Mouse (Mus musculus): ENCODE data around the gene Hif1an.

Gene Hif1an

GRCm38 (mm10) chr19:44562652-44563206 is at the start of gene Hif1an:
Gene Hif1an, plus strand, starts transcription at chr19:44562850.
- peak; percentile 99 for DNase-seq (ENCODE audit: low spot score)

GRCm38 (mm10) chr19:44513054-44513833 is 49.4 kb upstream of the Hif1an start:
- DNase-seq (ENCODE audit: low spot score): peak; percentile 54

GRCm38 (mm10) chr19:44513921-44514482 is 48.6 kb upstream of the Hif1an start:
- DNase-seq (ENCODE audit: low spot score): peak; percentile 26

GRCm38 (mm10) chr19:44514521-44515451 is 47.9 kb upstream of the Hif1an start:
- peak; percentile 76 for DNase-seq (ENCODE audit: low spot score)

GRCm38 (mm10) chr19:44515769-44516168 is 46.9 kb upstream of the Hif1an start:
- no peak for DNase-seq (ENCODE audit: low spot score)

- DNase-seq (ENCODE audit: low spot score): no peak
These were observed 44.5 kb upstream of the Hif1an start for GRCm38 (mm10) chr19:44517996-44518768.

GRCm38 (mm10) chr19:44519152-44519551 is 43.5 kb upstream of the Hif1an start:
- DNase-seq (ENCODE audit: low spot score): peak; percentile 61

GRCm38 (mm10) chr19:44525551-44526205 is 37.0 kb upstream of the Hif1an start:
- DNase-seq (ENCODE audit: low spot score): no peak

GRCm38 (mm10) chr19:44530018-44530417 is 32.6 kb upstream of the Hif1an start:
- DNase-seq (ENCODE audit: low spot score): no peak

- DNase-seq (ENCODE audit: low spot score): peak; percentile 49
These were observed 27.3 kb upstream of the Hif1an start for GRCm38 (mm10) chr19:44535376-44535775.

GRCm38 (mm10) chr19:44537416-44537815 is 25.2 kb upstream of the Hif1an start:
- DNase-seq (ENCODE audit: low spot score): no peak

- no peak for DNase-seq (ENCODE audit: low spot score)
These were observed 19.9 kb upstream of the Hif1an start for GRCm38 (mm10) chr19:44542694-44543178.

GRCm38 (mm10) chr19:44544372-44544771 is 18.3 kb upstream of the Hif1an start:
- no peak for DNase-seq (ENCODE audit: low spot score)

- peak; percentile 94 for DNase-seq (ENCODE audit: low spot score)
These were observed 17.9 kb upstream of the Hif1an start for GRCm38 (mm10) chr19:44544775-44545174.

GRCm38 (mm10) chr19:44545321-44546041 is 17.2 kb upstream of the Hif1an start, which contains the start of gene Sec31b:
Gene Sec31b, minus strand, starts transcription at chr19:44545864.
- peak; percentile 61 for DNase-seq (ENCODE audit: low spot score)

- DNase-seq (ENCODE audit: low spot score): no peak
These were observed 9.9 kb upstream of the Hif1an start, which contains the start of gene Gm20538 for GRCm38 (mm10) chr19:44552731-44553130. Gene Gm20538, minus strand, starts transcription at chr19:44552831.

GRCm38 (mm10) chr19:44553286-44553685 is 9.4 kb upstream of the Hif1an start:
- no peak for DNase-seq (ENCODE audit: low spot score)

GRCm38 (mm10) chr19:44554490-44554860 is 8.2 kb upstream of the Hif1an start:
- DNase-seq (ENCODE audit: low spot score): no peak

GRCm38 (mm10) chr19:44554861-44555590 is 7.6 kb upstream of the Hif1an start, which contains the start of gene Ndufb8:
Gene Ndufb8, minus strand, starts transcription at chr19:44555440.
- peak; percentile 96 for DNase-seq (ENCODE audit: low spot score)

All from embryo, embryonic 10.5 days (tissue).